Comparison of ENCODE assay signal across 27 mouse cellular contexts in the genomic region with DNA sequence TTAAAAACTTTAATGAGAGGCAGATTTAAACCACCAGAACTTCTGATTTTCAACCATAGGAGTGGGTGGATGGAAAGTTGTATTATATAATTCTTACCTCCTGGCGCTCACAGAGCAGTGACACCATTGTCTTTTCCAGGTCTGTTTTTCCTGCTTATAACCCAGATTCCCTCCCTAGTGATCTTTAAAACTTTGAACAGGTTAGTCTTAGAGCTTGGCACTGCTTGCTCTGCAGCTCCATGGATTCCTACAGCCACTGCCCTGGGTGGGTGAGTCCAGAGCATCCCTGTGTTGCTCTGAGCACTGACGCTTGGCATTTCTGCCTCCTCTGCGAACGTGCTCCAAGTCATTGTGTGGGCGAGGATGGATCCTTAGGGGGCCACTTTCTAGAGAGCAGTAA. TPM values are rescaled to one million over a fixed set of nuclear protein-coding genes. Genes with fewer than 3 reads are reported as not detected.
DNase-seq lines count a peak whose midpoint lies in the region; ATAC-seq and TF ChIP-seq lines count a peak whose summit lies in the region.
"Had no signal": no experiment of that assay in that cellular context is flagged by ENCODE, and none has a peak within 500 bp of the region (broad histone marks: within the 10 kb centered on the region; RNA-seq: fewer than 3 reads in every experiment).

No protein-coding gene starts in this region.

- peak overlapping the region; percentile 67 for H3K27ac ChIP-seq in layer of hippocampus, adult 2 months
- H3K27ac ChIP-seq: embryonic facial prominence, embryonic 13.5 days; embryonic facial prominence, embryonic 15.5 days; forebrain, embryonic 10.5 days; forebrain, embryonic 12.5 days had no signal

- no peak for DNase-seq in frontal cortex, postnatal 10 days (ENCODE audit: low spot score in 2 of 2)
- no peak for DNase-seq in layer of hippocampus, adult 2 months (ENCODE audit: low spot score in 2 of 2)
- DNase-seq in layer of hippocampus, adult 9-10 months (ENCODE audit: low spot score) = no peak
- DNase-seq in brain, adult 2 months (ENCODE audit: low read depth, low spot score) = peak; percentile 58
- DNase-seq in telencephalon, adult 2 months (ENCODE audit: low read depth, low spot score) = peak; percentile 53
- DNase-seq in spleen, postnatal 14 days (ENCODE audit: low spot score in 2 of 2) = no peak
- DNase-seq: adrenal gland, adult 8-10 months; adrenal gland, postnatal 14 days; adrenal gland, postnatal 36 days; B cell, adult 2 months; cerebellum, adult 11 months; cerebellum, adult 18-20 months; cerebellum, adult 8-10 months; cerebellum, adult 9-11 months; cerebellum, postnatal 25 days; embryo, embryonic 11 days had no signal

- TF ChIP-seq CTCF in layer of hippocampus, adult 2 months (conservative IDR thresholded peaks at IDR 0.05) = no peak

- peak; percentile 59 for ATAC-seq in frontal cortex, adult (ENCODE audit: low TSS enrichment)
- ATAC-seq: activated CD4-positive, CD25-positive, alpha-beta regulatory T cell, adult 4 months; CD4-positive, CD25-positive, alpha-beta regulatory T cell, adult 4 months; forebrain, embryonic 14.5 days; forebrain, embryonic 16.5 days; Patski had no signal

- H3K4me3 ChIP-seq in layer of hippocampus, adult 2 months = no peak overlapping the region
- H3K4me3 ChIP-seq: embryonic facial prominence, embryonic 13.5 days; embryonic facial prominence, embryonic 15.5 days; erythroblast, embryonic 14.5 days; forebrain, embryonic 10.5 days; forebrain, embryonic 12.5 days had no signal

RNA-seq across cellular contexts. Expression of a gene that starts 43.4 kb away (rescaled TPM):
- 100 to 1,000 TPM; 228 to 229 TPM for total RNA-seq in layer of hippocampus, adult 2 months (2021)

Comparison
In these comparisons a context has a peak if more than half of its experiments do, and no peak if none do; other contexts are left out.
1. DNase-seq: peak in brain, adult 2 months (single experiment) and telencephalon, adult 2 months (single experiment); none in frontal cortex, postnatal 10 days (0 of 2), layer of hippocampus, adult 2 months (0 of 2), layer of hippocampus, adult 9-10 months (single experiment) and spleen, postnatal 14 days (0 of 2).